Mouse (Mus musculus): ENCODE data around the gene Aldh3a2.
"Not testable (repeated sequence)": the region's sequence is repeated elsewhere in the genome, so short reads cannot be mapped to it uniquely, and the experiment has no call there.

GRCm38 (mm10) chr11:61304535-61304934 lies 37.3 kb upstream of the Aldh3a2 start:
- not testable (repeated sequence) for TF ChIP-seq CTCF, POLR2A (IDR thresholded peaks at IDR 0.05; ENCODE audit: insufficient read depth, low read depth, low read length)
